Mouse (Mus musculus) liver, embryonic 11.5 days (tissue): ENCODE results near the gene Rhebl1. TPM values are rescaled to one million over a fixed set of nuclear protein-coding genes. Genes with fewer than 3 reads are reported as not detected.

Experiments used
- ATAC-seq: fragments of 200-750 bp; cut with Nextera tagmentation; replicated peaks from 2 replicates; pipeline ENCODE4 v1.8.0; 2017; ENCODE audit warnings: moderate number of reproducible peaks, mild to moderate bottlenecking, moderate TSS enrichment, moderate library complexity; ENCODE audit not compliant: low FRiP score
- DNase-seq: peaks from one replicate; pipeline ENCODE4 v3.0.0-alpha.2; 2017; ENCODE audit warnings: low spot score
- H3K27ac ChIP-seq: fragments of 300-500 bp; sonication (generic); 2 replicates; pipeline ENCODE4 v1.5.1; 2014; ENCODE audit warnings: mild to moderate bottlenecking, low read depth, low read length, control low read depth
- H3K27me3 ChIP-seq: fragments of 300-500 bp; sonication (generic); replicated peaks from 2 replicates; pipeline ENCODE4 v1.6.1; 2014; ENCODE audit warnings: low read length, mixed read lengths; ENCODE audit not compliant: control insufficient read depth, insufficient read depth
- H3K36me3 ChIP-seq: fragments of 300-500 bp; sonication (generic); 2 replicates; pipeline ENCODE4 v1.6.1; 2014; ENCODE audit warnings: mild to moderate bottlenecking, low read length, moderate library complexity, mixed read lengths; ENCODE audit not compliant: control insufficient read depth, insufficient read depth
- H3K4me1 ChIP-seq: fragments of 300-500 bp; sonication (generic); replicated peaks from 2 replicates; pipeline ENCODE4 v1.6.1; 2014; ENCODE audit warnings: low read length, mixed read lengths; ENCODE audit not compliant: control insufficient read depth, insufficient read depth
- H3K4me2 ChIP-seq: fragments of 300-500 bp; sonication (generic); 2 replicates; pipeline ENCODE4 v1.6.1; 2014; ENCODE audit warnings: mild to moderate bottlenecking, control low read depth, moderate library complexity
- H3K4me3 ChIP-seq: fragments of 300-500 bp; sonication (generic); 2 replicates; pipeline ENCODE4 v1.5.1; 2014; ENCODE audit warnings: low read depth, low read length, control low read depth
- H3K9ac ChIP-seq: fragments of 300-500 bp; sonication (generic); 2 replicates; pipeline ENCODE4 v1.6.1; 2014; ENCODE audit warnings: low read depth, low read length, control low read depth
- H3K9me3 ChIP-seq: fragments of 300-500 bp; sonication (generic); 2 replicates; pipeline ENCODE4 v1.6.1; 2016; ENCODE audit warnings: low read length, inconsistent platforms, mixed read lengths; ENCODE audit not compliant: control insufficient read depth
- WGBS: fragments of 180-500 bp; shearing (Covaris S2); extraction: QIAGEN DNeasy Blood & Tissue Kit; methylation state at CpG from one replicate; pipeline ENCODE4 v1.1.7; 2014; 5-methylcytosine and 5-hydroxymethylcytosine counted together
- polyA plus RNA-seq: library from polyadenylated mRNA; unstranded; fragments of >200 nt; fragmentation: Nextera tagmentation; extraction: Ambion mirVana; gene quantifications from 2 replicates; pipeline ENCODE4 v1.2.1, GENCODE M21; 2014

The Rhebl1 gene
- polyA plus RNA-seq, 1 experiment from 2014 or later: 7.4 TPM

DNA sequence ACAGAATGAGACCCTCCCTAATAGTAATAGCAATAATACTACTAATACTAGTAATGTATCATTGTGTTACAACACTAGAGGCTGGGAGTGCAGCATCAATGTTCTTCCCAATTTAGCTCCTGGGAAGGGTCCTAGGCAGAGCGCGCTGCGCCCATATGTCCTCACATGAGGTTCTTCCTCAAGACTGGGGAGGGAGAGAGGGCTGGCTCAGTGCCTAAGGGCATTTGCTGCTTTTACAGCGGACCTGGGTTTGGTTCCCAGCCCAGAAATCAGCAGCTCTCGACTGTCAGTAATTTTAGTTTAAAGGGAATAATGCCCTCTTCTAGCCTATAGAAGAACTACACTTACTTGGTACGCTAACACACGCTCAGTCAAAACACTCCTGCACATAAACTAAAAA, 6.8 kb downstream of the Rhebl1 start:
- Histone ChIP-seq H3K36me3 (no peaks in the 10 kb centered on the region), H3K4me1 (peaks cover 6% of the 10 kb centered on the region; the same call in 1 of the 2 replicates), H3K4me3 (no peak overlapping the region), H3K9ac (no peak overlapping the region), H3K4me2 (no peak overlapping the region), H3K9me3 (no peaks in the 10 kb centered on the region), H3K27me3 (peaks cover 5% of the 10 kb centered on the region), H3K27ac (no peak overlapping the region)
- WGBS: 83% methylated on average over 7 of the region's 7 CpGs
- ATAC-seq (no peak), DNase-seq (no peak)

DNA sequence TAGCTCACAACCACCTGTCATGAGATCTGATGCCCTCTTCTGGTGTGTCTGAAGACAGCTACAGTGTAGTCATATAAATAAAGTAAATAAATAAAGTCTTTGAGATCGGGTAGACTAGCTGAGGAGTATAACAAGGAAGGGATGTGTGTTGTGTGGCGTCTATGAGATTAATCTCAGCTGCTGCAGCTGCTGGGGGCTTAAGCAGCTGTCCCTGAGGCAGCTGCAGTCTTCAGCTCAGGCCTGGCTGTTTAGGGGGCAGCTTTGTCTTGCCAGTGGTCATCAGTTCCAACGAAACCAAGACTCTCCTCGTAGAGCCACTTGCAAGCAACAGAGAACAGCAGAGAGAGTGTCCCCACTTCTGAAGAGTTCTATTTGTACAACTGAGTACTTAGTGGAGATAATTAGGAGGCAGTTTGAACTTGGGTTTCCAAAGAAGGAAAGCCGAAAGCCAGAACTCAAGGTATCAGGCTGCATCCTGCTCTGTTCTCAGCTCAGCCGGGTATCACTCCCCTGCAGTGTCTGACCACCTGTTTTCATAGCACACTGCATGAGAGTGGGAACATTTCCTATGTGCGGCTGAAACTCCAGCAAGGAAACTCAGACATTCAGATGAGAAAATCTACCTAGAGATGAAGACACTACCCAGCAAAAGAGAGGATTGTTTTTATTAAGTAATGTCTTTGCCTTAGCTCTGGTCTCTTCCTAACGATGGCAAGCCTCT, 7.5 kb downstream of the Rhebl1 start:
- Histone ChIP-seq H3K4me3 (no peak overlapping the region), H3K9me3 (no peaks in the 10 kb centered on the region), H3K4me1 (peaks cover 3% of the 10 kb centered on the region; the same call in 1 of the 2 replicates), H3K4me2 (no peak overlapping the region), H3K27me3 (0 out of 2 replicates have a peak, but pooled peaks cover 3% of the 10 kb centered on the region), H3K9ac (no peak overlapping the region), H3K36me3 (no peaks in the 10 kb centered on the region), H3K27ac (no peak overlapping the region)
- DNase-seq (no peak), ATAC-seq (no peak)
- WGBS: 67% methylated on average over 8 of the region's 8 CpGs

DNA sequence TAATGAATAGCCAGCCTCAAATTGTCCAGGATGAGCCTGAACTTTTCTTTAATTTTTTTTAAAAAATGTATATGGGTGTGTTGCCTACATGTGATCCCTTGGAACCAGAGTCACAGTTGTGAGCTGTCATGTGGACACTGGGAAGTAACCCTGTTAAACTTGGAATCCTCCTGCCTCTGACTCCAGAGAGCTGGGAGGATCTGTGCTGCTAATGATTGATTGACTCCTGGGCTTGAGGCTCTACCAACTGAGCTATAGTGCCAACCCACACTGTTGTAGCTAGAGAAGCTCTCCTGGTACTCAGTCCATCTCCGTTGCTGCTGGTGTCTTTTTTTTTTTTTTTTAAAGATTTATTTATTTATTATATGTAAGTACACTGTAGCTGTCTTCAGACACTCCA, 10.2 kb downstream of the Rhebl1 start:
- ATAC-seq (no peak), DNase-seq (no peak)
- H3K27me3 ChIP-seq: no peaks in the 10 kb centered on the region
- H3K9ac ChIP-seq: peak overlapping the region; percentile 8; the same call in 1 of the 2 replicates
- no peak overlapping the region for H3K27ac ChIP-seq
- no peak overlapping the region for H3K4me2 ChIP-seq
- no peak overlapping the region for H3K4me3 ChIP-seq
- no peaks in the 10 kb centered on the region for H3K9me3 ChIP-seq
- peaks cover 8% of the 10 kb centered on the region; the same call in 1 of the 2 replicates for H3K4me1 ChIP-seq
- 90% methylated on average over 1 of the region's 1 CpGs for WGBS
- no peaks in the 10 kb centered on the region for H3K36me3 ChIP-seq

DNA sequence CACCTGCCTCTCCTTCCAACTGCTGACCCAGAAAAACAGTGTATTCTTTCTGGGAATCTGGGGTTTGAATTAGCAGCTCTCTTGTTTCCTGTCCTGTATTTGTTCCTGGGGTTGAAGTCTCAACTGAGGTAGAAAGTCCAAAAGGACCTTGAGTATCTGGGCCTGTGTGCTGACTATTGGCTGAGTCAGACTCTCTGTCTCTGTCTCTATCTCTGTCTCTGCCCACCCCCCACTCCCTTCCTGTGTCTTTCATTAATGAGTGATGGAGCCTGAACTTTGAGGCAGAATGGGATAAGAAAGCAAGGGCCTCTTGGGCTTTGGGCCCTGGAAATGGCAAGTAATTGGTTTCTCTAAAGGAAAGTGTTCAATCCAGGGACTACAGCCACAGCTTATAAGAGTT, 10.7 kb downstream of the Rhebl1 start:
- Histone ChIP-seq H3K4me3 (no peak overlapping the region), H3K9me3 (no peaks in the 10 kb centered on the region), H3K4me1 (peaks cover 8% of the 10 kb centered on the region; the same call in 1 of the 2 replicates), H3K4me2 (no peak overlapping the region), H3K36me3 (no peaks in the 10 kb centered on the region), H3K9ac (peak overlapping the region; percentile 8; the same call in 1 of the 2 replicates), H3K27me3 (no peaks in the 10 kb centered on the region), H3K27ac (no peak overlapping the region)
- ATAC-seq (no peak), DNase-seq (no peak)

DNA sequence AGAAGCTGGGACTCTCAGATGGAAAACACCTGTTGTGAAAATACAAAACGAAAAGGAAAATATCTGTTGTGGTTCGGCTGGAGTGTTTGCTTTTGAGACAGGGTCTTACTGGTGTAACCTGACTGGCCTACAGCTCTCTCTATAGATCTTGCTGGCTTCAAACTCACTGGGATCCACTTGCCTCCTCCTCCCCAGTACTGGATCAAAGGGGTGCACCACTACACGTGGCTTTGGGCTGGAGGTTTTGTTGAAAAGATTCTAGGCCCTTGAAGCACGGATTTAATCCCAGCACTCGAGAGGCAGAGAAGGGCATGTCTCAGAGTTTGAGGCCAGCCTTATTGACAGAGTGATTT, 12.7 kb downstream of the Rhebl1 start:
- no peak for DNase-seq
- H3K9ac ChIP-seq: peak overlapping the region; percentile 20
- 18% methylated on average over 5 of the region's 5 CpGs for WGBS
- peak overlapping the region; percentile 98 for H3K4me2 ChIP-seq
- H3K9me3 ChIP-seq: no peaks in the 10 kb centered on the region
- peak; percentile 39 for ATAC-seq
- H3K4me3 ChIP-seq: peak overlapping the region; percentile 76
- H3K27me3 ChIP-seq: no peaks in the 10 kb centered on the region
- no peaks in the 10 kb centered on the region for H3K36me3 ChIP-seq
- peaks cover 8% of the 10 kb centered on the region; the same call in 1 of the 2 replicates for H3K4me1 ChIP-seq
- peak overlapping the region; percentile 1; the same call in 1 of the 2 replicates for H3K27ac ChIP-seq

DNA sequence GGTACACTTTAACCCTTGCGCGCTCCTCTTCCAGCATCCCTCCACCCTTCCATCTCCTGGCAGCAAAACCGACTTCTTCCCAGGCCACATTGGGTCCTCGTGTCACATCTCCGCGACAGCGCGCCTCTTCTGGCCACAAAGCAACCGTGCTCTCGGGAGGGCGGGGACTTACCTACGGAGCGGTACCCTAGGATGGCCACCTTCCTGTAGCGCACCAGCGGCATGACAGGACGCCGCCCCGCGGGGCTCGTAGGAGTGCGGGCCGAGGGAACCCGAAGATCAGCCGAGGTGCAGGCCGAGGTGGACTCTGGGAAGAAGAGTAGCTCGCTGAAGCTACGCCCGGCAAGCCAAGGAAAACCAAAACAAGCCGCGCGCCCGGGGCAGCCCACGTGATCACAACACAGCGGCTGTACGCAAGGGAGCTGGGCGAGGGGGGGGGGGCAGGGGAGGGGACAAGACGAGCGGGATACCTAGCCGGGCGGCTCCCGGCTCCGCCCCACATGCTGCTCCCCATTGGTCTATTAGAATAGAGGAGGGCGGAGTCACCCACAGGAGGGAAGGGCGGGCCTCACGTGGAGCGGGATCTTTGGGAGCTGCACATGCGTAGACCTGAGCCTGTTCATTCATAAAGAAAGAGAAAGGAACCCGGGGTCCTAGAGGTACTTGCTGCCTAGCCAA, 13.2 kb downstream of the Rhebl1 start:
- Histone ChIP-seq H3K27ac (peak overlapping the region; percentile 74), H3K36me3 (no peaks in the 10 kb centered on the region), H3K4me3 (peak overlapping the region; percentile 76), H3K9ac (peak overlapping the region; percentile 75), H3K9me3 (no peaks in the 10 kb centered on the region), H3K4me2 (peak overlapping the region; percentile 98), H3K4me1 (peaks cover 8% of the 10 kb centered on the region; the same call in 1 of the 2 replicates), H3K27me3 (no peaks in the 10 kb centered on the region)
- DNase-seq: peak; percentile 95
- ATAC-seq: peak; percentile 96
- under 1% methylated on average over 48 of the region's 48 CpGs for WGBS

DNA sequence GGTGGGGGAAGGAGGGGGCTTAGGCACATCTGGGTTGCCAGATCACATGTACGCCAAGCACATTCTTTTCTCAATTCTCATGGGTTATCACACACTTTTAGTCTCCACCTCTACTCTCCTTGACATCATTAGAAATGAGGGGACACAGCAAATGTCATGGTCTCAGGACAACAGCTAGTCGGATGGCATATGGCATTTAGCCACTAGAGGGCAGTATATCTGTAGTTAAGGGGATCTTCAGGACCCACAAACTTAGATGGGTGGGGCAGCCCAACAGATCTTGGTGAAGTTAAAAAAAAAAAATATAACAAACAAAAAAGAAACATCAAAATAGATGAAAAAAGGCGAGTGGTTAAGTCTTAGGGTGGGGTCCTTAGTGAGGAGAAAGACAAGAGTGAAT, 17.0 kb downstream of the Rhebl1 start:
- no peak overlapping the region for H3K9ac ChIP-seq
- DNase-seq (no peak), ATAC-seq (no peak)
- peaks cover 8% of the 10 kb centered on the region; the same call in 1 of the 2 replicates for H3K4me1 ChIP-seq
- WGBS: 18% methylated on average over 3 of the region's 3 CpGs
- H3K27me3 ChIP-seq: no peaks in the 10 kb centered on the region
- no peak overlapping the region for H3K4me2 ChIP-seq
- H3K27ac ChIP-seq: no peak overlapping the region
- no peaks in the 10 kb centered on the region for H3K9me3 ChIP-seq
- no peaks in the 10 kb centered on the region for H3K36me3 ChIP-seq
- no peak overlapping the region for H3K4me3 ChIP-seq

DNA sequence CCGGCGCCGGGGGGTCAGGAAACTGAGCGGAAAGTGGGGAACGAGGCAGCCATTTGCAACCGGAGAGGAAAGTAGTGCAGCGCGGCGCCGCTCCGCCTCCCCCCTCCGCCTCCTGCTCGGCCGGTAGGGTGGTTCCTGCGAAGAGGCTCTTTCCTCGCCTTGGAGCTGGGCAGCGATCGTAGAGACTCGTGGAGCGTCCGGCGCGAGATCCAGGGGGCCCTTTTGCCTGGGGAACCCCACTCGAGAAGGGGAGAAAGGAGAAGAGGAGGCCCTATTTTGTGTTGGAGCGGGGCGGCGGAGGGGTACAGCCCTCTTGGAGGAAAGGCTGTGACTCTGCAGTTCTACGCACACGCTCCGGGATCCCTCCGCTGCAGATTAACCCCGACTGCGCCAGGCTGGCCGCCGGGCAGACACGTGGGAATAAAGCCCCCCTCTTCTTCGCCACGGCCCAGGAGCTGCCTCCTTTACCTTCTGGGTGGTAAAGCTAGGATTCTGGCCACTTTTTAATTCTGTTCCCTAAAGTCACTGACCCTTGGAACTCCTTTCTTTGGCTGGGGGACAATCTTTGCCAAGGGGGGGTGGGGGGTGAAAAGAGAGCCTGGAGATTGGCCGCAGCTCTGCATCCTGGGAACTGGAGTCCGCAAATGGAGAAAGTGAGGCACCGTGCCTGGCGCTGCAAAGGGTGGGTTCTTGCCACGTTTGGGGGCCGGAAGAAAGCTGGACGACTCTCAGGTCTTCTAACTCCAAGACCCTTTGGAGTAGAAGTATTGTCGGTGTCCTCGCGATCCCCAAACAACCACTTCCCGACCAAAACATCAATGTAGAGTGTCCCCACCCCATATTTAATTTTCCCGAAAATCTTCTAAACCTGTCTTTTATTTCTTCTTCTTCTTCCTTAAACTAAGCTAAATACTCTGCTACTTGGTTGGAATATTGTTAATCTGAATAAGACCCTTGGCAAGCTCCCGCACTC, 22.1 kb downstream of the Rhebl1 start:
- Histone ChIP-seq H3K4me1 (peaks cover 25% of the 10 kb centered on the region), H3K27ac (peak overlapping the region; percentile 98), H3K4me2 (peak overlapping the region; percentile 98), H3K4me3 (peak overlapping the region; percentile 100), H3K9ac (peak overlapping the region; percentile 100), H3K36me3 (no peaks in the 10 kb centered on the region), H3K27me3 (no peaks in the 10 kb centered on the region), H3K9me3 (no peaks in the 10 kb centered on the region)
- DNase-seq: peak; percentile 96
- ATAC-seq: peak; percentile 76
- 1% methylated on average over 51 of the region's 51 CpGs for WGBS
